Mouse (Mus musculus): ENCODE data around the gene Gm11639. TPM values are rescaled to one million over a fixed set of nuclear protein-coding genes. Genes with fewer than 3 reads are reported as not detected.
"Not testable (repeated sequence)": the region's sequence is repeated elsewhere in the genome, so short reads cannot be mapped to it uniquely, and the experiment has no call there.

The Gm11639 gene
- polyA plus RNA-seq, 1 experiment from 2014 or later, result not detected

GRCm38 (mm10) chr11:105125735-105126519 lies 440.4 kb downstream of the Gm11639 start, which contains the start of gene Mettl2:
TSS of gene Mettl2 (plus strand) at chr11:105126425.
- Histone ChIP-seq H3K9me3 (ENCODE audit: control insufficient read depth) (no peaks in the 10 kb centered on the region), H3K9ac (ENCODE audit: low read depth, low read length) (peak within 1 kb of the TSS; percentile 64), H3K27ac (ENCODE audit: low read depth, low read length) (peak within 1 kb of the TSS; percentile 60; the same call in 1 of the 2 replicates), H3K27me3 (replicated peaks; ENCODE audit: control insufficient read depth, insufficient read depth, low read length) (no peaks in the 10 kb centered on the region), H3K4me2 (replicated peaks; ENCODE audit: low read depth) (peak within 1 kb of the TSS; percentile 90), H3K36me3 (ENCODE audit: control insufficient read depth, insufficient read depth) (peaks cover 19% of the 10 kb centered on the region), H3K4me3 (ENCODE audit: low read depth, low read length) (peak within 1 kb of the TSS; percentile 99), H3K4me1 (replicated peaks; ENCODE audit: control insufficient read depth, insufficient read depth, low read length) (peaks cover 9% of the 10 kb centered on the region)
- WGBS, result 2% methylated on average over 31 of the region's 38 CpGs
- ATAC-seq, result peak; percentile 89
- peak; percentile 77 for TF ChIP-seq CTCF (IDR thresholded peaks at IDR 0.05; ENCODE audit: low read depth)

GRCm38 (mm10) chr11:105126520-105127029 lies 441.1 kb downstream of the Gm11639 start:
- Histone ChIP-seq H3K4me3 (ENCODE audit: low read depth, low read length) (peak overlapping the region; percentile 99), H3K36me3 (ENCODE audit: control insufficient read depth, insufficient read depth) (peaks cover 24% of the 10 kb centered on the region), H3K9ac (ENCODE audit: low read depth, low read length) (peak overlapping the region; percentile 64), H3K4me1 (replicated peaks; ENCODE audit: control insufficient read depth, insufficient read depth, low read length) (peaks cover 9% of the 10 kb centered on the region), H3K27ac (ENCODE audit: low read depth, low read length) (no peak overlapping the region), H3K4me2 (replicated peaks; ENCODE audit: low read depth) (peak overlapping the region; percentile 90), H3K9me3 (ENCODE audit: control insufficient read depth) (no peaks in the 10 kb centered on the region), H3K27me3 (replicated peaks; ENCODE audit: control insufficient read depth, insufficient read depth, low read length) (no peaks in the 10 kb centered on the region)
- under 1% methylated on average over 49 of the region's 49 CpGs for whole genome bisulfite sequencing
- no peak for TF ChIP-seq CTCF (IDR thresholded peaks at IDR 0.05; ENCODE audit: low read depth)
- ATAC-seq, result peak; percentile 5; the same call in 1 of the 2 replicates

- WGBS, result 87% methylated on average over 7 of the region's 7 CpGs
- H3K4me1 ChIP-seq (replicated peaks; ENCODE audit: control insufficient read depth, insufficient read depth, low read length), result no peaks in the 10 kb centered on the region
- no peak for TF ChIP-seq CTCF (IDR thresholded peaks at IDR 0.05; ENCODE audit: low read depth)
- H3K9ac ChIP-seq (ENCODE audit: low read depth, low read length), result peak overlapping the region; percentile 0; the same call in 1 of the 2 replicates
- H3K36me3 ChIP-seq (ENCODE audit: control insufficient read depth, insufficient read depth), result peaks cover 78% of the 10 kb centered on the region
- no peak overlapping the region for H3K4me3 ChIP-seq (ENCODE audit: low read depth, low read length)
- H3K27me3 ChIP-seq (replicated peaks; ENCODE audit: control insufficient read depth, insufficient read depth, low read length), result no peaks in the 10 kb centered on the region
- H3K9me3 ChIP-seq (ENCODE audit: control insufficient read depth), result no peaks in the 10 kb centered on the region
- no peak overlapping the region for H3K4me2 ChIP-seq (replicated peaks; ENCODE audit: low read depth)
- H3K27ac ChIP-seq (ENCODE audit: low read depth, low read length), result no peak overlapping the region
- no peak for ATAC-seq
Measured at GRCm38 (mm10) chr11:105135692-105136091, 450.2 kb downstream of the Gm11639 start.

GRCm38 (mm10) chr11:105137255-105137654 lies 451.7 kb downstream of the Gm11639 start:
- peaks cover 69% of the 10 kb centered on the region for H3K36me3 ChIP-seq (ENCODE audit: control insufficient read depth, insufficient read depth)
- H3K4me3 ChIP-seq (ENCODE audit: low read depth, low read length); H3K27ac ChIP-seq (ENCODE audit: low read depth, low read length); H3K4me2 ChIP-seq (replicated peaks; ENCODE audit: low read depth); H3K9ac ChIP-seq (ENCODE audit: low read depth, low read length); H3K9me3 ChIP-seq (ENCODE audit: control insufficient read depth); H3K4me1 ChIP-seq (replicated peaks; ENCODE audit: control insufficient read depth, insufficient read depth, low read length); H3K27me3 ChIP-seq (replicated peaks; ENCODE audit: control insufficient read depth, insufficient read depth, low read length); ATAC-seq: not testable (repeated sequence)
- 92% methylated on average over 2 of the region's 2 CpGs for WGBS

- H3K9me3 ChIP-seq (ENCODE audit: control insufficient read depth); H3K4me2 ChIP-seq (replicated peaks; ENCODE audit: low read depth); H3K4me1 ChIP-seq (replicated peaks; ENCODE audit: control insufficient read depth, insufficient read depth, low read length); ATAC-seq; H3K4me3 ChIP-seq (ENCODE audit: low read depth, low read length); H3K9ac ChIP-seq (ENCODE audit: low read depth, low read length); H3K27ac ChIP-seq (ENCODE audit: low read depth, low read length); H3K27me3 ChIP-seq (replicated peaks; ENCODE audit: control insufficient read depth, insufficient read depth, low read length): not testable (repeated sequence)
- H3K36me3 ChIP-seq (ENCODE audit: control insufficient read depth, insufficient read depth), result peaks cover 38% of the 10 kb centered on the region
- WGBS, result 95% methylated on average over 7 of the region's 8 CpGs
Measured at GRCm38 (mm10) chr11:105140512-105140911, 455.0 kb downstream of the Gm11639 start.

GRCm38 (mm10) chr11:105141115-105141514 lies 455.6 kb downstream of the Gm11639 start:
- no peak for TF ChIP-seq CTCF (IDR thresholded peaks at IDR 0.05; ENCODE audit: low read depth)
- H3K9me3 ChIP-seq (ENCODE audit: control insufficient read depth), result no peaks in the 10 kb centered on the region
- no peaks in the 10 kb centered on the region for H3K27me3 ChIP-seq (replicated peaks; ENCODE audit: control insufficient read depth, insufficient read depth, low read length)
- 94% methylated on average over 5 of the region's 5 CpGs for WGBS
- H3K9ac ChIP-seq (ENCODE audit: low read depth, low read length), result no peak overlapping the region
- no peak for ATAC-seq
- H3K4me1 ChIP-seq (replicated peaks; ENCODE audit: control insufficient read depth, insufficient read depth, low read length), result no peaks in the 10 kb centered on the region
- H3K4me2 ChIP-seq (replicated peaks; ENCODE audit: low read depth), result no peak overlapping the region
- H3K4me3 ChIP-seq (ENCODE audit: low read depth, low read length), result no peak overlapping the region
- H3K27ac ChIP-seq (ENCODE audit: low read depth, low read length), result no peak overlapping the region
- peaks cover 32% of the 10 kb centered on the region for H3K36me3 ChIP-seq (ENCODE audit: control insufficient read depth, insufficient read depth)

All from intestine, postnatal 0 days (tissue).